Mouse (Mus musculus): ENCODE results near the gene Vmn2r36.
"Not testable (repeated sequence)": the region's sequence is repeated elsewhere in the genome, so short reads cannot be mapped to it uniquely, and the experiment has no call there.

The Vmn2r36 gene

GRCm38 (mm10) chr7:7902395-7902794 is at the start of gene Vmn2r36:
TSS of gene Vmn2r36 (minus strand) at chr7:7902495.
- not testable (repeated sequence) for DNase-seq (ENCODE audit: low read depth)
